Mouse (Mus musculus) heart, embryonic 14.5 days (tissue): ENCODE data around the gene Calml3. TPM values are rescaled to one million over a fixed set of nuclear protein-coding genes. Genes with fewer than 3 reads are reported as not detected.

Experiments used
- ATAC-seq: fragments of 200-750 bp; cut with Nextera tagmentation; 2 replicates; pipeline ENCODE4 v1.8.0; 2017; ENCODE audit warnings: low read depth, moderate TSS enrichment; ENCODE audit not compliant: insufficient number of reproducible peaks, insufficient read depth, low FRiP score
- H3K27ac ChIP-seq, 2 experiments: fragments of 200-500 bp in 1 of 2; fragments of 300-500 bp in 1 of 2; sonication (generic) in 1 of 2; replicated peaks in 1 of 2; 2 replicates each; pipeline ENCODE4 v1.5.1; 2012 to 2014; ENCODE audit warnings: low read depth in 2 of 2, low read length in 2 of 2, control low read depth in 1 of 2, mild to moderate bottlenecking in 1 of 2, mixed read lengths in 1 of 2; ENCODE audit not compliant: control insufficient read depth in 1 of 2, insufficient read depth in 1 of 2
- H3K27me3 ChIP-seq: fragments of 300-500 bp; sonication (generic); 2 replicates; pipeline ENCODE4 v1.6.1; 2014; ENCODE audit warnings: mild to moderate bottlenecking, low read length, control low read depth; ENCODE audit not compliant: control insufficient read depth, insufficient read depth
- H3K36me3 ChIP-seq: fragments of 300-500 bp; sonication (generic); 2 replicates; pipeline ENCODE4 v1.6.1; 2014; ENCODE audit warnings: mild to moderate bottlenecking, control low read depth, low read length, mixed read lengths; ENCODE audit not compliant: control insufficient read depth, insufficient read depth
- H3K4me1 ChIP-seq, 2 experiments: fragments of 200-500 bp in 1 of 2; fragments of 300-500 bp in 1 of 2; sonication (generic) in 1 of 2; 2 replicates each; pipeline ENCODE4 v1.6.1; 2012 to 2014; ENCODE audit warnings: low read length in 2 of 2, control low read depth in 1 of 2, mixed read lengths in 1 of 2; ENCODE audit not compliant: control insufficient read depth in 2 of 2, insufficient read depth in 2 of 2
- H3K4me2 ChIP-seq: fragments of 300-500 bp; sonication (generic); 2 replicates; pipeline ENCODE4 v1.6.1; 2014; ENCODE audit warnings: mild to moderate bottlenecking, low read length
- H3K4me3 ChIP-seq, 2 experiments: fragments of 200-500 bp in 1 of 2; fragments of 300-500 bp in 1 of 2; sonication (generic) in 1 of 2; 2 replicates each; pipeline ENCODE4 v1.5.1; 2012 to 2014; ENCODE audit warnings: low read length in 2 of 2, mild to moderate bottlenecking in 2 of 2, control low read depth in 1 of 2, low read depth in 1 of 2, moderate library complexity in 1 of 2; ENCODE audit not compliant: control insufficient read depth in 1 of 2, insufficient read depth in 1 of 2
- H3K9ac ChIP-seq: fragments of 300-500 bp; sonication (generic); 2 replicates; pipeline ENCODE4 v1.6.1; 2014; ENCODE audit warnings: mild to moderate bottlenecking, low read length
- H3K9me3 ChIP-seq: fragments of 300-500 bp; sonication (generic); 2 replicates; pipeline ENCODE4 v1.6.1; 2016; ENCODE audit warnings: low read length, control low read depth; ENCODE audit not compliant: control insufficient read depth
- WGBS: fragments of 180-500 bp; shearing (Covaris S2); extraction: QIAGEN DNeasy Blood & Tissue Kit; methylation state at CpG from one replicate; pipeline ENCODE4 v1.1.7; 2014; 5-methylcytosine and 5-hydroxymethylcytosine counted together
- polyA plus RNA-seq: library from polyadenylated mRNA; unstranded; fragments of >200 nt; fragmentation: Nextera tagmentation; extraction: Ambion mirVana; gene quantifications from 2 replicates; pipeline ENCODE4 v1.2.1, GENCODE M21; 2014

Calml3 gene
- polyA plus RNA-seq, 1 experiment from 2014 or later: not detected

DNA sequence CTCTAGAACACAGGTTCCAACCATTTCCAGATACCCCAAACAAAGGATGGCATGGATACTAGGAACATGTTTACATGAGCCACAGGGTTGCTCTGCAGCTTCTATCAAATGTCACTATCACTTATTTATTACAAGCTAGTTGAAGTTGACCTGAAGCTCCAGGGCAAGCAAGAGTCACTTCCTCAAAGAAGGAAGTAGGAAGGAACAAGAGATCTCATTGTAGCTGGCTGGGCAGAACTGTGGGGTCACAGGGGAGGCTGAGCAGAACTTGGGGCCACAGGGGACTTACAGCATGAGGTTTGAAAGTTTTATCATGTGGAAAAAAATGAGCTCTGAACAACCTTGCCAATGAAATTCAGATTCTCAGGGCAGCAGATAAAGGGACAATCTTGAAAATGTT lies 21.6 kb upstream of the Calml3 start:
- H3K4me2 ChIP-seq: no peak overlapping the region
- H3K9ac ChIP-seq: no peak overlapping the region
- no peaks in the 10 kb centered on the region for H3K27me3 ChIP-seq
- H3K36me3 ChIP-seq: no peaks in the 10 kb centered on the region
- H3K27ac ChIP-seq: no peak overlapping the region
- no peaks in the 10 kb centered on the region for H3K4me1 ChIP-seq
- ATAC-seq: no peak
- H3K4me3 ChIP-seq: no peak overlapping the region
- no peaks in the 10 kb centered on the region for H3K9me3 ChIP-seq

DNA sequence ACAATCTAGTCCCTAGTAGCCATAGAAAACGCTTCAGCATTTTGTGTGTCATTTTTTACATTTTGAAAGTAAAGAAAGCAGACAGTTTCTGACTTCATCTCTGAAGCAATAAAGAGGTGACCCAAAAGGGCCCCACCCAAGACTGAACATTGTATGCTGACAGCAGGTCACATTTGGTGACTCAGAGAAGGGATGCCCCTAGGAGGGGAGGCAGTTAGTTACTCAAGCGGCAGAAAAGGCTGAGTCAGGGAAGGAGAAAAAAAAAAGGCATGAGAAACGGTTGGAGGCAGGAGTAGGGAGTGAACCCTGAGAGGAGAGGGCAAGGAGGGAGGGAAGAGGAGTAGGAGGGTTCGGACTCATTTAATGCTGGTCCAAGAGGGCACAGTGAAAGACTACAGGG lies 18.0 kb upstream of the Calml3 start:
- Histone ChIP-seq H3K9me3 (no peaks in the 10 kb centered on the region), H3K27ac (no peak overlapping the region), H3K4me2 (no peak overlapping the region), H3K36me3 (no peaks in the 10 kb centered on the region), H3K9ac (no peak overlapping the region), H3K4me1 (no peaks in the 10 kb centered on the region), H3K27me3 (no peaks in the 10 kb centered on the region), H3K4me3 (no peak overlapping the region)
- WGBS: 66% methylated on average over 4 of the region's 4 CpGs
- ATAC-seq: no peak

DNA sequence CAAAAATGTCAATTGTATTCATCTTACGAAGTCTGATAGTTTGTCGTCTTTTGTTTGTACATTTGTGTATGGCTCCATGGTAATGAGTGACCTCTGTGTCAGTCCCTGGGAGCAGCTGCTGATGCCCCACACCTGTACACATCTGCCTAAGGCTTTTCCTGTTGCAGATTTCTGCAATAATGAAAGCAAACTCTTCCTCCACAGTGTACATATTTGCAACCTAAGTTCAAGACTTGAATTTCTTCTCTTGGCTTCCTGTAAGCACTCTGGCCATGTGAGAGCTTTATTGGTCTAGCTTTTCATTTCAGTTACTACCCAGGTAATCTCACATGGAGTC lies 14.6 kb upstream of the Calml3 start:
- ATAC-seq: no peak
- no peaks in the 10 kb centered on the region for H3K4me1 ChIP-seq
- H3K4me3 ChIP-seq: no peak overlapping the region
- no peak overlapping the region for H3K4me2 ChIP-seq
- H3K27me3 ChIP-seq: no peaks in the 10 kb centered on the region
- no peaks in the 10 kb centered on the region for H3K36me3 ChIP-seq
- no peak overlapping the region for H3K27ac ChIP-seq
- 82% methylated on average over 2 of the region's 2 CpGs for WGBS
- H3K9me3 ChIP-seq: no peaks in the 10 kb centered on the region
- H3K9ac ChIP-seq: no peak overlapping the region

DNA sequence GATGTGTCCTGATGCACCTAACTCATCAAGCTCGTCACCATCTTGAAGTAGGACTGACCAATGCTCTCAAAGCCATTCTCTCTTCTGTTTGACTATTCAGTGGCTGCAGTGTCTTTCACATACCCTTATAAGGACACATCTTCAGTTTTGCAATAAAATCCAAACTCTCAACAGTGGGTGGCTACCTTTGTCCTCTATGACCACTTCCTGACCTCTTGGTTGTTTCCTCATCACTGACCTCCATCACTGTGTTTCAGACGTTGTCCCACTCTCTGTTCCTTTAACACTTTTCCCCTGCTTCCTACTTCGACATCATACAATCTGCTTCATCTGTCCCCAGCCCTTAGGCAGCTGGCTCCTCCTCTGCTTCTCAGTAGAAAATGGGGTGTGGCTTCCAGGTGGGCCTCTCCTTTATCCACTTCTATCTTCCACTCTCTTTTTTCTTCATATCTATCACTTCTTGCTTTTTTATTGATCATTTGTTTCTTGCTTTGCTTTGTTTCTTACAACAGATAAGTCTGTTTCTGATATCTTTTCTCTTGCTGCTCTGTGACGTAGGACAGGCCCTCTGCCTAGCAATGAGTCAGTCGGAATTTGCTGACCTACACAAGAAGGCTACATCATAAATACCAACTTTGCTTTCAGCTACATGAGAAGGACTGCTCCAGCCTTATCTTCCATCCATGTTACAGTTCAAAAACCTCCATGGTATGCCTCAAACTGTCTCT lies 14.1 kb upstream of the Calml3 start:
- H3K9me3 ChIP-seq: no peaks in the 10 kb centered on the region
- no peak overlapping the region for H3K4me3 ChIP-seq
- no peaks in the 10 kb centered on the region for H3K4me1 ChIP-seq
- H3K27ac ChIP-seq: no peak overlapping the region
- no peak for ATAC-seq
- no peaks in the 10 kb centered on the region for H3K27me3 ChIP-seq
- H3K4me2 ChIP-seq: no peak overlapping the region
- 54% methylated on average over 5 of the region's 5 CpGs for WGBS
- H3K9ac ChIP-seq: no peak overlapping the region
- H3K36me3 ChIP-seq: no peaks in the 10 kb centered on the region

DNA sequence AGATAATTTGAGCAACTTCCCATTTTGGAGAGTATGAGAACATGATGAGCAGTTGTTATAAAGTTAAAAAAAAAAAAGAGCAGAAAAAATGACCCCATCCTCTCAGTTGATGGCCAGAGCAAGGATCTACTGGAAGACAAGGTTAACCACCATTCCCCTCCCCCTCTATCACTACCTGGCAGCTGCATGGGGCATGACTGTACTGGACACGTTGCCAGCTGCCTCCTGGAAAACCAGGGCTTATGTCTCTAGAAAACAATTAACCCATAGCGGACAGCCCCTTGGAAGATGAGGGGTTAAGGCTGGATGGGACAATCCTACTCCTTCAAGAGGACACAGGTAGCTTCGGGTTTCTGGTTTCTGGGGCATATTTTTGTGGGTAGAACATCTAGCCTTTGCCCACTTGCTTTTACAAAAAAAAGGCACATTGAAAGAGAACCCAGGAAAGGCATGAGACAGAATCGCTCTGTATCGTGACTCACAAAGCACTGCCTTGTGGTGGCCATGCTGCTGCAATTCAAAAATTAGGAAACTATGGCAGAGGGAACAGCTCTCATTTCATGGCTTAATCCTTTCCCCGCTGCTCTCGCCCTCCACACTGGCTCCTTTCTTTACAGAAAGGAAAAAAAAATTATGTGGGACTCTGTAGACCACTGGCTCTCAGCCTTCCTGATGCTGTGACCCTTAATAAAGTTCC lies 3.2 kb upstream of the Calml3 start:
- Histone ChIP-seq H3K9ac (no peak overlapping the region), H3K36me3 (no peaks in the 10 kb centered on the region), H3K4me3 (no peak overlapping the region), H3K9me3 (no peaks in the 10 kb centered on the region), H3K27me3 (no peaks in the 10 kb centered on the region), H3K4me1 (peaks cover 0 to 2% of the 10 kb centered on the region in 2 experiments; a peak in 2 of 4 replicates), H3K4me2 (no peak overlapping the region), H3K27ac (no peak overlapping the region)
- WGBS: 83% methylated on average over 7 of the region's 7 CpGs
- ATAC-seq: no peak

DNA sequence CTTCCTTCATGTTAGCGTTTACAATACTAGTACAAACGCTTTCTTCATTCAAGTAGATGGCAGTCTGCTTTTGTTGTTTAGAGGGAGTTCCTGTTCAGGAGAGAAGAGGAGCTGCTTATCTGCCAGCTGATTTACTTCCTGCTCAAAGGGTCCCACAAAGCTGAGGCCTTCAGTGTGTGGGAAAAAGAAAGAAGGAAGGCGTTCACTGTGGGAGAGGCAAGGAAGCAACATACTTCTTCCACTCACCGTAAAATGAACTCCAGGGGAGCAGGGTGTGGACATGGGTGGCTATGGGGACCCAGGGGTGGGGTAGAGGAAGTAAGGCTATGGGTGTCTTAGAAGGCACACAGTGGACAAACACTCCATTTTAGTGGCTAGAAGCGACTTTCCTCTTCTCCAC lies 1.5 kb upstream of the Calml3 start:
- Histone ChIP-seq H3K27ac (peak overlapping the region in 1 of 2 experiments; percentile 27; a peak in 1 of 4 replicates), H3K4me3 (no peak overlapping the region), H3K9me3 (no peaks in the 10 kb centered on the region), H3K4me1 (peaks cover 0 to 4% of the 10 kb centered on the region in 2 experiments; a peak in 2 of 4 replicates), H3K27me3 (no peaks in the 10 kb centered on the region), H3K4me2 (no peak overlapping the region), H3K9ac (no peak overlapping the region), H3K36me3 (no peaks in the 10 kb centered on the region)
- ATAC-seq: no peak
- 68% methylated on average over 5 of the region's 5 CpGs for WGBS

DNA sequence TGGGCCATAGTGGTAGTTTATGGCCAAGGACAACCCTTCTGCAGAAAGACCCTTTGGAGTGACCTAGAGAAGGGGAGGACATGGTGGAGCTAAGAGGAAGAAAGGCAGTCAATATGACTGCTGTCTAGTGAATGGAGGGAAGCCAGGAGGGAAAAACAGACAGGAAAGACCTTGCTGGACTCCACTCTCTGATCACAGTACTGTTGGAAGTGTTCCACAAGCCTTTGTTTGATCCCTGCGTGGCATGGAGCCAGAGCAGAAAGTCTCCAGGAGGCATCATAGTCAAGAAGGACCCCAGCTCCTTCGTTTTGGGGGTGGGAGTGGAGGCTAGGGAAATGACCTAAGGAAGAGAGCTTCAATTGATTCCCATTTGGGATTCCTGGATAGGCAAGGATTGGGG lies 1.0 kb upstream of the Calml3 start:
- no peak overlapping the region for H3K9ac ChIP-seq
- H3K27ac ChIP-seq: no peak overlapping the region; a peak in 1 of 4 replicates
- no peak overlapping the region for H3K4me2 ChIP-seq
- no peak overlapping the region for H3K4me3 ChIP-seq
- peaks cover 2 to 4% of the 10 kb centered on the region in 2 experiments; a peak in 2 of 4 replicates for H3K4me1 ChIP-seq
- 48% methylated on average over 2 of the region's 2 CpGs for WGBS
- H3K27me3 ChIP-seq: no peaks in the 10 kb centered on the region
- no peaks in the 10 kb centered on the region for H3K9me3 ChIP-seq
- no peak for ATAC-seq
- H3K36me3 ChIP-seq: no peaks in the 10 kb centered on the region
